Mouse (Mus musculus) G1E (cell line): ENCODE data around the gene Ankrd23. TPM values are rescaled to one million over a fixed set of nuclear protein-coding genes. Genes with fewer than 3 reads are reported as not detected.

Experiments
- ATAC-seq: 2 replicates; pipeline ENCODE4 v1.8.0; 2016; ENCODE audit warnings: mild to moderate bottlenecking; ENCODE audit not compliant: insufficient number of reproducible peaks, poor library complexity, low FRiP score, severe bottlenecking; ENCODE audit errors: extremely low read depth
- DNase-seq: peaks from one replicate; pipeline ENCODE4 v3.0.0; 2012; ENCODE audit warnings: low spot score
- H3K27me3 ChIP-seq: 2 replicates; pipeline ENCODE4 v1.6.1; 2012; ENCODE audit warnings: mild to moderate bottlenecking, low read length, inconsistent platforms; ENCODE audit not compliant: insufficient read depth
- H3K36me3 ChIP-seq: replicated peaks from 2 replicates; pipeline ENCODE3; 2012; ENCODE audit warnings: mild to moderate bottlenecking, inconsistent platforms
- H3K4me1 ChIP-seq: 2 replicates; pipeline ENCODE4 v1.6.1; 2012; ENCODE audit warnings: low read depth, low read length, inconsistent platforms, mixed read lengths; ENCODE audit not compliant: insufficient read depth
- H3K4me3 ChIP-seq: 2 replicates; pipeline ENCODE4 v1.5.1; 2012; ENCODE audit warnings: low read depth, mild to moderate bottlenecking, inconsistent platforms, low read length, moderate library complexity, mixed read lengths
- H3K9me3 ChIP-seq: replicated peaks from 2 replicates; pipeline ENCODE4 v1.6.1; 2012; ENCODE audit warnings: inconsistent platforms
- CTCF ChIP-seq: IDR thresholded peaks from 2 replicates; pipeline ENCODE4 v1.5.1; 2012; ENCODE audit warnings: low read depth, low read length, inconsistent platforms, mixed read lengths
- GATA1 ChIP-seq: IDR thresholded peaks from 2 replicates; pipeline ENCODE4 v1.6.1; 2012; ENCODE audit warnings: borderline replicate concordance, low read length, inconsistent platforms, mixed read lengths
- GATA2 ChIP-seq: IDR thresholded peaks from 2 replicates; pipeline ENCODE4 v1.6.1; 2012; ENCODE audit warnings: low read depth, low read length, inconsistent platforms, borderline replicate concordance
- POLR2AphosphoS5 ChIP-seq: IDR thresholded peaks from 2 replicates; pipeline ENCODE4 v1.6.1; 2012; ENCODE audit warnings: low read depth, low read length, inconsistent platforms; ENCODE audit not compliant: insufficient replicate concordance
- TAL1 ChIP-seq: conservative IDR thresholded peaks from 2 replicates; pipeline ENCODE4 v1.6.1; 2012; ENCODE audit warnings: low read depth, low read length, inconsistent platforms, mixed read lengths
- polyA plus RNA-seq: library from polyadenylated mRNA; stranded (reverse); fragments of >175 nt; gene quantifications from 2 replicates; pipeline ENCODE4 v1.2.3, GENCODE M21; 2012
- total RNA-seq, 2 experiments: library from RNA; stranded (forward) in 1 of 2; stranded (reverse) in 1 of 2; fragments of 200-1000 nt in 1 of 2; fragments of >200 nt in 1 of 2; fragmentation: Nextera tagmentation in 1 of 2; gene quantifications; 2 replicates each; pipeline ENCODE4 v1.2.3; 2014 to 2017

Ankrd23 gene
- total and polyA plus RNA-seq, 3 experiments = 10.9 to 14.8 (median 14.2) TPM

- TF ChIP-seq GATA2 (no peak), GATA1 (no peak), CTCF (no peak), TAL1 (no peak), POLR2AphosphoS5 (no peak)
- Histone ChIP-seq H3K27me3 (peaks cover 96% of the 10 kb centered on the region), H3K4me1 (peaks cover 18% of the 10 kb centered on the region), H3K36me3 (no peaks in the 10 kb centered on the region), H3K4me3 (no peak overlapping the region), H3K9me3 (no peaks in the 10 kb centered on the region)
- DNase-seq (no peak), ATAC-seq (no peak)
Observed at GRCm38 (mm10) chr1:36554633-36555399, 18.1 kb upstream of the Ankrd23 start.

- Histone ChIP-seq H3K4me1 (peaks cover 14% of the 10 kb centered on the region), H3K27me3 (peaks cover 81% of the 10 kb centered on the region), H3K9me3 (no peaks in the 10 kb centered on the region), H3K36me3 (no peaks in the 10 kb centered on the region), H3K4me3 (no peak overlapping the region)
- no peak for TF ChIP-seq POLR2AphosphoS5
- no peak for TF ChIP-seq CTCF
- TF ChIP-seq TAL1 = no peak
- TF ChIP-seq GATA1 = no peak
- no peak for TF ChIP-seq GATA2
- DNase-seq (no peak), ATAC-seq (no peak)
Observed at GRCm38 (mm10) chr1:36552506-36552905, 15.8 kb upstream of the Ankrd23 start.

GRCm38 (mm10) chr1:36551904-36552303 is 15.2 kb upstream of the Ankrd23 start:
- no peak for ATAC-seq
- H3K36me3 ChIP-seq = no peaks in the 10 kb centered on the region
- H3K27me3 ChIP-seq = peaks cover 75% of the 10 kb centered on the region
- peaks cover 12% of the 10 kb centered on the region for H3K4me1 ChIP-seq
- DNase-seq = no peak
- no peak overlapping the region for H3K4me3 ChIP-seq
- no peaks in the 10 kb centered on the region for H3K9me3 ChIP-seq
- TF ChIP-seq POLR2AphosphoS5 = no peak
- no peak for TF ChIP-seq TAL1
- TF ChIP-seq GATA1 = no peak
- no peak for TF ChIP-seq CTCF
- TF ChIP-seq GATA2 = no peak

- Histone ChIP-seq H3K4me3 (no peak overlapping the region), H3K4me1 (peaks cover 19% of the 10 kb centered on the region), H3K9me3 (no peaks in the 10 kb centered on the region), H3K36me3 (peaks cover 5% of the 10 kb centered on the region), H3K27me3 (peaks cover 58% of the 10 kb centered on the region)
- TF ChIP-seq GATA2 (no peak), TAL1 (no peak), GATA1 (no peak), POLR2AphosphoS5 (no peak)
- no peak for DNase-seq
- no peak for ATAC-seq
Observed at GRCm38 (mm10) chr1:36550075-36550863, 13.6 kb upstream of the Ankrd23 start.

GRCm38 (mm10) chr1:36549491-36549890 is 12.8 kb upstream of the Ankrd23 start:
- ATAC-seq (no peak), DNase-seq (no peak)
- Histone ChIP-seq H3K9me3 (no peaks in the 10 kb centered on the region), H3K4me3 (no peak overlapping the region), H3K27me3 (peaks cover 50% of the 10 kb centered on the region), H3K4me1 (peaks cover 21% of the 10 kb centered on the region), H3K36me3 (peaks cover 9% of the 10 kb centered on the region)
- no peak for TF ChIP-seq GATA1

- no peaks in the 10 kb centered on the region for H3K9me3 ChIP-seq
- peaks cover 43% of the 10 kb centered on the region for H3K27me3 ChIP-seq
- ATAC-seq = no peak
- no peak for DNase-seq
- H3K4me1 ChIP-seq = peaks cover 23% of the 10 kb centered on the region
- TF ChIP-seq TAL1 (no peak), GATA1 (no peak), CTCF (no peak), POLR2AphosphoS5 (no peak), GATA2 (no peak)
- no peak overlapping the region for H3K4me3 ChIP-seq
- H3K36me3 ChIP-seq = peaks cover 15% of the 10 kb centered on the region
Observed at GRCm38 (mm10) chr1:36548771-36549170, 12.1 kb upstream of the Ankrd23 start.
